In genomic region chr1:170422188-170422587, GRCm38 (mm10) we compare ENCODE assay signal across 19 mouse cellular contexts.
DNase-seq lines count a peak whose midpoint lies in the region; ATAC-seq and TF ChIP-seq lines count a peak whose summit lies in the region.
"Had no signal": no experiment of that assay in that cellular context is flagged by ENCODE, and none has a peak within 500 bp of the region (broad histone marks: within the 10 kb centered on the region; RNA-seq: fewer than 3 reads in every experiment).

No protein-coding gene starts in this region.

- no peaks in the 10 kb centered on the region for H3K27me3 ChIP-seq in liver, adult 2 months (ENCODE audit: control insufficient read depth, insufficient read depth, low read length)
- no peaks in the 10 kb centered on the region for H3K27me3 ChIP-seq in liver, embryonic 11.5 days (replicated peaks; ENCODE audit: control insufficient read depth, insufficient read depth, low read length)
- H3K27me3 ChIP-seq in liver, postnatal 0 days (ENCODE audit: insufficient read depth, low read length) = no peaks in the 10 kb centered on the region
- H3K27me3 ChIP-seq: CH12.LX, Patski had no signal

- no peak for TF ChIP-seq CTCF in liver, adult 2 months (IDR thresholded peaks at IDR 0.05; ENCODE audit: low read depth, low read length)
- TF ChIP-seq CTCF in liver, postnatal 0 days (IDR thresholded peaks at IDR 0.05; ENCODE audit: low read depth) = no peak

- H3K79me2 ChIP-seq in liver, adult 2 months (ENCODE audit: control insufficient read depth, insufficient read depth, low read length) = peaks cover 3% of the 10 kb centered on the region; the same call in 1 of the 2 replicates

- TF ChIP-seq EP300 in liver, postnatal 0 days (IDR thresholded peaks at IDR 0.05; ENCODE audit: low read depth) = no peak

- no peaks in the 10 kb centered on the region for H3K9me3 ChIP-seq in liver, embryonic 11.5 days (ENCODE audit: control insufficient read depth, low read length)
- no peaks in the 10 kb centered on the region for H3K9me3 ChIP-seq in liver, postnatal 0 days (ENCODE audit: low read length)
- H3K9me3 ChIP-seq: G1E had no signal

- H3K4me3 ChIP-seq in liver, adult 2 months (ENCODE audit: insufficient read depth, low read depth, low read length) = no peak overlapping the region
- H3K4me3 ChIP-seq in liver, embryonic 11.5 days (ENCODE audit: low read depth, low read length) = no peak overlapping the region
- H3K4me3 ChIP-seq in liver, postnatal 0 days (ENCODE audit: low read depth, low read length) = no peak overlapping the region

- TF ChIP-seq POLR2A in liver, adult 2 months (IDR thresholded peaks at IDR 0.05; ENCODE audit: extremely low read depth, insufficient read depth, low read length) = no peak

- no peak for ATAC-seq in liver, embryonic 11.5 days (replicated peaks; ENCODE audit: low FRiP score)
- ATAC-seq in liver, postnatal 0 days = peak; percentile 61
- ATAC-seq: activated CD4-positive, CD25-positive, alpha-beta regulatory T cell, adult 4 months; CD4-positive, CD25-positive, alpha-beta regulatory T cell, adult 4 months; Patski had no signal

- H3K27ac ChIP-seq in liver, adult 2 months (replicated peaks; ENCODE audit: insufficient read depth, low read depth, low read length) = no peak overlapping the region
- no peak overlapping the region for H3K27ac ChIP-seq in liver, embryonic 11.5 days (ENCODE audit: low read depth, low read length)
- no peak overlapping the region; the same call in 1 of the 2 replicates for H3K27ac ChIP-seq in liver, postnatal 0 days (ENCODE audit: low read depth)

- H3K36me3 ChIP-seq in liver, adult 2 months (ENCODE audit: control insufficient read depth, insufficient read depth, low read length) = no peaks in the 10 kb centered on the region
- no peaks in the 10 kb centered on the region for H3K36me3 ChIP-seq in liver, embryonic 11.5 days (ENCODE audit: control insufficient read depth, insufficient read depth, low read length)
- no peaks in the 10 kb centered on the region for H3K36me3 ChIP-seq in liver, postnatal 0 days (replicated peaks; ENCODE audit: insufficient read depth, low read length)
- H3K36me3 ChIP-seq: G1E had no signal

- no peak overlapping the region for H3K4me2 ChIP-seq in liver, embryonic 11.5 days
- H3K4me2 ChIP-seq in liver, postnatal 0 days (ENCODE audit: low read depth, low read length) = no peak overlapping the region

- 39% methylated on average over 4 of the region's 4 CpGs for WGBS in liver, adult 2 months
- WGBS in liver, embryonic 11.5 days = 79% methylated on average over 4 of the region's 4 CpGs
- WGBS in liver, postnatal 0 days (ENCODE audit: insufficient replicate concordance) = 63% methylated on average over 4 of the region's 4 CpGs

- peak; percentile 74 for DNase-seq in liver, adult 2 months (ENCODE audit: extremely low read depth, low read depth, low spot score)
- no peak for DNase-seq in liver, embryonic 11.5 days (ENCODE audit: low spot score)
- no peak for DNase-seq in liver, postnatal 0 days
- DNase-seq in liver = no peak
- DNase-seq: adrenal gland, adult 2 months; adrenal gland, adult 8-10 months; adrenal gland, postnatal 10 days; adrenal gland, postnatal 14 days; adrenal gland, postnatal 25 days; adrenal gland, postnatal 36 days; B cell, adult 2 months; cerebellum, adult 11 months; cerebellum, adult 11-12 months; cerebellum, adult 18-20 months had no signal

- no peak overlapping the region for H3K9ac ChIP-seq in liver, adult 2 months (ENCODE audit: low read depth, low read length)
- no peak overlapping the region for H3K9ac ChIP-seq in liver, embryonic 11.5 days (ENCODE audit: low read depth, low read length)
- no peak overlapping the region for H3K9ac ChIP-seq in liver, postnatal 0 days (replicated peaks)

- peaks cover 8% of the 10 kb centered on the region for H3K4me1 ChIP-seq in liver, adult 2 months (ENCODE audit: control insufficient read depth, insufficient read depth, low read length)
- H3K4me1 ChIP-seq in liver, embryonic 11.5 days (replicated peaks; ENCODE audit: control insufficient read depth, insufficient read depth, low read length) = no peaks in the 10 kb centered on the region
- H3K4me1 ChIP-seq in liver, postnatal 0 days (ENCODE audit: insufficient read depth) = peaks cover 10% of the 10 kb centered on the region
